Mouse (Mus musculus): ENCODE data around the gene Btbd9. TPM values are rescaled to one million over a fixed set of nuclear protein-coding genes. Genes with fewer than 3 reads are reported as not detected.

The Btbd9 gene
- polyA plus RNA-seq, 1 experiment: 21.3 TPM

DNA sequence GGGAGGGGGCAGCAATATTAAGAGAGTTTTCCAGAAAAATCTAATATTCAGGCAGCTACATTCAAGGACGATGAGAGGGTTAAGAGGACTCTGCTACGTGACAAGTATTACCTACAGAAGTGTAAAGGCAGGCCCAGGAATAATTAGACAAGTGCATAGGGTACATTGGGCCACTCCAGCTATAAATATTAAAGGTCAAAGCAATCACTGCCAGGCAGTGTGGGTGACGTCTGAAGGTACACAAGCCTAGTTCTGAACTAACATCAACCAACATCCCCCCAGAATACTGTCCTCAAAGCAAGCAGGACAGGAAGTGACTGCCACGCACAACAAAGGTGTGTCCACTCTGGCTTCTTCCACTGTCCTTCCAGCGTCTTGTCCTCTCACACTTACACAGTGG, 77.5 kb downstream of the Btbd9 start:
- TF ChIP-seq SRF (IDR thresholded peaks at IDR 0.05; ENCODE audit: control insufficient read depth, insufficient read length, low read depth) (no peak), CEBPB (IDR thresholded peaks at IDR 0.05; ENCODE audit: insufficient read depth, poor library complexity, severe bottlenecking) (no peak), MAX (IDR thresholded peaks at IDR 0.05; ENCODE audit: low read depth) (no peak), POLR2A (IDR thresholded peaks at IDR 0.05; ENCODE audit: insufficient read length, low read depth) (no peak), MYOD1 (IDR thresholded peaks at IDR 0.05; ENCODE audit: control insufficient read depth in 1 of 3, insufficient read length in 2 of 3, low read depth in 2 of 3) (no peak), REST (IDR thresholded peaks at IDR 0.05; ENCODE audit: insufficient read depth, insufficient read length) (no peak), E2F4 (IDR thresholded peaks at IDR 0.05; ENCODE audit: insufficient read depth) (no peak), POLR2AphosphoS2 (IDR thresholded peaks at IDR 0.05; ENCODE audit: insufficient read length, low read depth) (no peak), USF1 (IDR thresholded peaks at IDR 0.05; ENCODE audit: low read depth) (no peak), TCF12 (IDR thresholded peaks at IDR 0.05; ENCODE audit: insufficient read depth, poor library complexity, severe bottlenecking) (no peak), TCF3 (IDR thresholded peaks at IDR 0.05; ENCODE audit: insufficient read length, low read depth) (no peak), MYOG (IDR thresholded peaks at IDR 0.05; ENCODE audit: control insufficient read depth in 1 of 3, insufficient read depth in 1 of 3, insufficient read length in 2 of 3, low read depth in 2 of 3) (no peak)
- Histone ChIP-seq H3K79me2 (ENCODE audit: control insufficient read depth, insufficient read depth) (no peaks in the 10 kb centered on the region), H3ac (ENCODE audit: control insufficient read depth, insufficient read length) (no peak overlapping the region), H3K4me3 (no peak overlapping the region), H3K27me3 (ENCODE audit: control insufficient read depth, insufficient read depth, insufficient read length) (no peaks in the 10 kb centered on the region), H3K4me2 (ENCODE audit: low read depth) (no peak overlapping the region), H3K36me3 (ENCODE audit: control insufficient read depth, insufficient read depth) (no peaks in the 10 kb centered on the region)

DNA sequence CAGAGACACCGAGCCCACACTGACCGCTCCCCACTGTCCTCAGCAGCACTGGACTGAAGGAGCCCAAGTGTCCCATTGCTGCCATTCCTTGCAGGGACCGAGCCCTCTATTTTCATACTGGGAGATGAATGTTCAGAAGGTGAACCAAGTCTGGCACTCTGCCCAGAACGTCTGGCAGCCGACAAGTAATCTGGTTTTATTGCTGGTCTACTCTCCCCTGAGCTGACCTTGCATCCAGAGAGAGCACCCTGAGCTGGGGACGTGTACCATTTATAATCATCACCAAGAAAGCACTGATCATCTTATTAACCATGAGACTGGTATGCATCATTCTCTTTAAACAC, 77.9 kb downstream of the Btbd9 start:
- Histone ChIP-seq H3K79me2 (ENCODE audit: control insufficient read depth, insufficient read depth) (no peaks in the 10 kb centered on the region), H3K4me2 (ENCODE audit: low read depth) (no peak overlapping the region), H3K27me3 (ENCODE audit: control insufficient read depth, insufficient read depth, insufficient read length) (no peaks in the 10 kb centered on the region)

DNA sequence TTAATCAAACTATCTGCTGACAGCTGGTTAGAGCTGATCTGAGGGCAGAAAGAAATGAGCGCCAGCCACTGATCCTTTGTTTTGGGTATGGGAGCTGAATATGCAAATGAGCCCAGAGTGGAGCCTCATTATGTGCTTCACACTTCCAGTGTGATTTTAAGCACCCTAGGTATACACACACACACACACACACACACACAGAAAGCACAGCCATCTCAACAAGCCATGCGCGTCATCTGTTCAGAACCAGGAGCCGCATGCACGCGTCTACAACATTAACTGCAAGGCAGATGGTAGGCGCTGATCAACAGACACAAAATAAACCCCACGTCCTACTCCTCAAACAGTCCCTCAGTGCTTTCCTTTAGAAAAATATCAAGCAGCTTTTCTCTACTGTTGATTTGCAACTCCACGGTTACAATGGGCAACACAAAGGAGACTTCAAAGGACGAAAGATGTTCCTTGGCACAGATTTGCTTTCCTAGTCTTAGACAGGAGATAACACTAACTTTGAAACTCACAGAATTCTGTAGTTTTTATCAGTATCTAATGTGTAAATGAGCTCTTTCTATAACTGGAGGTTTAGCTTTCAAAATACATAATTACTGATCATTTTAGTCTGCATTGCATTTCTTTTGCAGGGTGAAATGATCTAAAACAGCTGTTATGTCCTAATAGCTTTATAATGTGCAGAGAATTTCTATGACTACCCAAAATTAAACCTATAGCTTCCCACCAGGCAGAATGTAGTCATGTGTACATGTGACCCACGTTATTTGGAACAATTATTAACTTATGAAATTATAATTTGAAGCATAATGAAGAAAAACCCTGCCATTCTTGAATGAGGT, 78.5 kb downstream of the Btbd9 start:
- Histone ChIP-seq H3K27me3 (ENCODE audit: control insufficient read depth, insufficient read depth, insufficient read length) (no peaks in the 10 kb centered on the region), H3K36me3 (ENCODE audit: control insufficient read depth, insufficient read depth) (no peaks in the 10 kb centered on the region), H3K4me2 (ENCODE audit: low read depth) (no peak overlapping the region), H3K4me3 (no peak overlapping the region), H3K79me2 (ENCODE audit: control insufficient read depth, insufficient read depth) (no peaks in the 10 kb centered on the region), H3ac (ENCODE audit: control insufficient read depth, insufficient read length) (no peak overlapping the region)
- TF ChIP-seq POLR2AphosphoS2 (IDR thresholded peaks at IDR 0.05; ENCODE audit: insufficient read length, low read depth) (no peak), REST (IDR thresholded peaks at IDR 0.05; ENCODE audit: insufficient read depth, insufficient read length) (no peak)

More for the DNA sequence above, 77.9 kb downstream of the Btbd9 start:
- no peak overlapping the region for H3ac ChIP-seq (ENCODE audit: control insufficient read depth, insufficient read length)
- TF ChIP-seq POLR2AphosphoS2 (IDR thresholded peaks at IDR 0.05; ENCODE audit: insufficient read length, low read depth) (no peak), MYOD1 (IDR thresholded peaks at IDR 0.05; ENCODE audit: control insufficient read depth in 1 of 3, insufficient read length in 2 of 3, low read depth in 2 of 3) (no peak), MAX (IDR thresholded peaks at IDR 0.05; ENCODE audit: low read depth) (no peak), CEBPB (IDR thresholded peaks at IDR 0.05; ENCODE audit: insufficient read depth, poor library complexity, severe bottlenecking) (no peak), E2F4 (IDR thresholded peaks at IDR 0.05; ENCODE audit: insufficient read depth) (no peak), MYOG (IDR thresholded peaks at IDR 0.05; ENCODE audit: control insufficient read depth in 1 of 3, insufficient read depth in 1 of 3, insufficient read length in 2 of 3, low read depth in 2 of 3) (no peak), TCF3 (IDR thresholded peaks at IDR 0.05; ENCODE audit: insufficient read length, low read depth) (no peak), SRF (IDR thresholded peaks at IDR 0.05; ENCODE audit: control insufficient read depth, insufficient read length, low read depth) (no peak), POLR2A (IDR thresholded peaks at IDR 0.05; ENCODE audit: insufficient read length, low read depth) (no peak), USF1 (IDR thresholded peaks at IDR 0.05; ENCODE audit: low read depth) (no peak), TCF12 (IDR thresholded peaks at IDR 0.05; ENCODE audit: insufficient read depth, poor library complexity, severe bottlenecking) (no peak), REST (IDR thresholded peaks at IDR 0.05; ENCODE audit: insufficient read depth, insufficient read length) (no peak)
- H3K4me3 ChIP-seq: no peak overlapping the region
- H3K36me3 ChIP-seq (ENCODE audit: control insufficient read depth, insufficient read depth): no peaks in the 10 kb centered on the region

DNA sequence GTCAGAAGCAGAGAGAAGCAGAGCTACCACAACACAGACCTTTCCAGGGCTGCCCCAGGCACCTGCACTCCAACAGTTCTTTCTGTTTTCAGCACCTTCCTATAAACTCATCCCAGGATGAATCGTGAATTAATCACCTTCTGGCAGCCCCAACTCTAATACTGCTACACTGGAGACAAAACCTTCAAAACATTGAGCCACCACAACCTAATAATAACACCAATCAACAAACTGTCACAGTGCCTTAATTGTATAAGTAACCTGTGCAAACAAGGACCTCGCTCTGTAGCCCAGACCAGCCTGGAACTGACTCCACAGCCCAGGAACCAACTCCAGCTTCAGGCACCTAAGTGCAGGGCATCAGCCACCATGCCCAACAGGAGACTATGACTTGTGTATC, 80.7 kb downstream of the Btbd9 start:
- H3K79me2 ChIP-seq (ENCODE audit: control insufficient read depth, insufficient read depth): no peaks in the 10 kb centered on the region
- no peak overlapping the region for H3ac ChIP-seq (ENCODE audit: control insufficient read depth, insufficient read length)
- no peaks in the 10 kb centered on the region for H3K27me3 ChIP-seq (ENCODE audit: control insufficient read depth, insufficient read depth, insufficient read length)
- H3K4me2 ChIP-seq (ENCODE audit: low read depth): no peak overlapping the region
- H3K36me3 ChIP-seq (ENCODE audit: control insufficient read depth, insufficient read depth): no peaks in the 10 kb centered on the region
- TF ChIP-seq MYOG (IDR thresholded peaks at IDR 0.05; ENCODE audit: control insufficient read depth in 1 of 3, insufficient read depth in 1 of 3, insufficient read length in 2 of 3, low read depth in 2 of 3) (no peak), SRF (IDR thresholded peaks at IDR 0.05; ENCODE audit: control insufficient read depth, insufficient read length, low read depth) (no peak), MAX (IDR thresholded peaks at IDR 0.05; ENCODE audit: low read depth) (no peak), CEBPB (IDR thresholded peaks at IDR 0.05; ENCODE audit: insufficient read depth, poor library complexity, severe bottlenecking) (no peak), POLR2AphosphoS2 (IDR thresholded peaks at IDR 0.05; ENCODE audit: insufficient read length, low read depth) (no peak), E2F4 (IDR thresholded peaks at IDR 0.05; ENCODE audit: insufficient read depth) (no peak), MYOD1 (IDR thresholded peaks at IDR 0.05; ENCODE audit: control insufficient read depth in 1 of 3, insufficient read length in 2 of 3, low read depth in 2 of 3) (no peak), TCF3 (IDR thresholded peaks at IDR 0.05; ENCODE audit: insufficient read length, low read depth) (no peak), REST (IDR thresholded peaks at IDR 0.05; ENCODE audit: insufficient read depth, insufficient read length) (no peak), TCF12 (IDR thresholded peaks at IDR 0.05; ENCODE audit: insufficient read depth, poor library complexity, severe bottlenecking) (no peak), USF1 (IDR thresholded peaks at IDR 0.05; ENCODE audit: low read depth) (no peak), POLR2A (IDR thresholded peaks at IDR 0.05; ENCODE audit: insufficient read length, low read depth) (no peak)
- H3K4me3 ChIP-seq: no peak overlapping the region
